Mouse (Mus musculus) spleen, adult 2 months (tissue): ENCODE data around the gene Sh3bgrl2. TPM values are rescaled to one million over a fixed set of nuclear protein-coding genes. Genes with fewer than 3 reads are reported as not detected.

ENCODE experiments used
- DNase-seq, 2 experiments: peaks; one replicate each; pipeline versions ENCODE4 v3.0.0 to v3.0.0-alpha.2; 2012 to 2021; ENCODE audit warnings: low spot score in 2 of 2, low read depth in 1 of 2
- H3K27ac ChIP-seq: fragments of 200-500 bp; 2 replicates; pipeline ENCODE4 v1.5.1; 2012; ENCODE audit warnings: low read length, inconsistent platforms; ENCODE audit not compliant: insufficient read depth
- H3K27me3 ChIP-seq: fragments of 200-500 bp; 2 replicates; pipeline ENCODE4 v1.6.1; 2012; ENCODE audit warnings: mild to moderate bottlenecking, moderate library complexity, low read length, inconsistent platforms; ENCODE audit not compliant: control insufficient read depth, insufficient read depth
- H3K36me3 ChIP-seq: fragments of 200-500 bp; 2 replicates; pipeline ENCODE4 v1.6.1; 2012; ENCODE audit warnings: mild to moderate bottlenecking, low read length, inconsistent platforms; ENCODE audit not compliant: control insufficient read depth, insufficient read depth
- H3K4me1 ChIP-seq: fragments of 200-500 bp; 2 replicates; pipeline ENCODE4 v1.6.1; 2011; ENCODE audit warnings: inconsistent platforms; ENCODE audit not compliant: control insufficient read depth, insufficient read depth, insufficient read length
- H3K4me3 ChIP-seq: fragments of 200-500 bp; 2 replicates; pipeline ENCODE4 v1.5.1; 2011; ENCODE audit warnings: mild to moderate bottlenecking, inconsistent platforms; ENCODE audit not compliant: insufficient read depth, insufficient read length; ENCODE audit errors: extremely low read depth
- CTCF ChIP-seq: fragments of 200-500 bp; IDR thresholded peaks from 2 replicates; pipeline ENCODE4 v1.5.1; 2011; ENCODE audit warnings: mild to moderate bottlenecking, inconsistent platforms; ENCODE audit not compliant: insufficient read depth, insufficient read length, insufficient replicate concordance; ENCODE audit errors: extremely low read depth
- POLR2A ChIP-seq: fragments of 200-500 bp; IDR thresholded peaks from 2 replicates; pipeline ENCODE4 v1.6.1; 2011; ENCODE audit warnings: low read depth, low read length, inconsistent platforms
- WGBS: fragments of 180-500 bp; shearing (Covaris S2); methylation state at CpG from one replicate; pipeline ENCODE4 v1.1.7; 2018; 5-methylcytosine and 5-hydroxymethylcytosine counted together
- polyA plus RNA-seq: library from polyadenylated mRNA; depleted of rRNA; stranded (reverse); fragments of >200 nt; gene quantifications from 2 replicates; pipeline ENCODE4 v1.2.3, GENCODE M21; 2012

Gene Sh3bgrl2
- polyA plus RNA-seq, 1 experiment: 2.8 TPM

DNA sequence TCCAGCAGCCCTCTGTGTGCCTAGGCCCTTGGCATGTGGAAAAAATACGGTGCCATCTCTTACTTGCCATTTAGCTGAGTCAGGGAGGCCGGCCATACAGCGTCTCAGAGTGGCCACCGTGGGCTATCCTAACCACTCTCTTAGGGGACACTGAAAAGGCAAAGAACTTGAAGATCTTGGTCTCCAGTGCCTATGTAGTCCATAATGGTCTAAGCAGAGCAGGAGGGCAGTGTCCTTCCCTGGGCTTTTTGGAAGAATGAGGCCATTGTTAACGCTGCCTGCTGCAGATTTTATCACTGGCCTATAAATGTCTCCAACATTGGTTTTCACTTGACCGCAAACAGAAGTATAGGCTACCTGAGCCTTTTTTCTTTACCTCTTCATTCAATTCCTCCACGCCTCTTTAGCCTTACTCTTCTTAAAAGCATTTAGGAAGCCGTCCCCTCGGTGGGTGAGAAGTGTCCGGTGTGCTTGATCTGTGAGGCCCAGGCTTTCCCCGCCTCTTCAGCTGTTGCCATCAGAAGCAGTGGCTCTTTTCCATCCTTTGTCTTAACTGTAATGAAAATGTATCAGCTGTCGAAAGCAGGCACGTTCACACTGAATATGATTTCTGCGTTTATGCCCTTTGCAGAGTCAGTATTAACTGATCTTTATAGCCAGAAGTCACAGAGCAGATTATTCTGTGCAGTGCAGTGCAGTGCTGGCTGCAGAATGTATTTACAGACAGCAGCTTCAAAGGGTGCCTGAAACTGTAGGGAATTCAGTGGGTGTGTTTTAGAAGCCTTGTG is 41.7 kb downstream of the Sh3bgrl2 start:
- H3K36me3 ChIP-seq: no peaks in the 10 kb centered on the region
- 88% methylated on average over 14 of the region's 14 CpGs for WGBS

DNA sequence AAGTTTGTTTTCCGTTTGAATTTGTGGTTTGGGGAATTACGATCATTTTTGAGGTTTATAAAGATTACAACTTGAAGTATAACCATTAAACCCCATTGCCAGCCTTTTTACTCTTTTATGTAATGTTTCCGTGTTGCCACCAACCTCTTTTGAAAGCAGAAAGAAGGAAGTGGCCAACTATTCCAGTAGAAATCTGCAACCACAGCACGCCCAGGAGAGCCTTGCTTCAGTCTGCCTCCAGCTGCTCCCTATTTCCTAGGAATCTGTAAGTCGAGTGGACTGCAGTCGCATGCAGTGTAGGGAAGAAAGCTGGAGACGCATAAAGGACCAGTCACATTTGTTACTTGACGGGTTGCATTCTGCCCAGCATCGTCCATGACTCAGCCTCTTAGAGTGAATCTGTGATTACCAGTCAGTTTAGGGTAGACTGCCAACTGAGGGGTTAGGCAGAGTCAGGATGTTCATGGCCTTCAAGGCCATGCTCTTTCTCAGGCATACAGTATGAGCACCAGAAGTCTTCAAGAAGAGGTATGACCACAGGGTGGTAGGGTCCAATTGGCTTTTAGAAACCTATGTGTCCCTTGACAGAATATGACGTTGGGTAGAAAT is 43.8 kb downstream of the Sh3bgrl2 start:
- H3K36me3 ChIP-seq: no peaks in the 10 kb centered on the region

More for the DNA sequence above, 41.7 kb downstream of the Sh3bgrl2 start:
- no peak overlapping the region for H3K4me3 ChIP-seq
- TF ChIP-seq POLR2A (no peak), CTCF (no peak)
- H3K4me1 ChIP-seq: no peaks in the 10 kb centered on the region
- no peak for DNase-seq
- no peaks in the 10 kb centered on the region for H3K27me3 ChIP-seq
- no peak overlapping the region for H3K27ac ChIP-seq

DNA sequence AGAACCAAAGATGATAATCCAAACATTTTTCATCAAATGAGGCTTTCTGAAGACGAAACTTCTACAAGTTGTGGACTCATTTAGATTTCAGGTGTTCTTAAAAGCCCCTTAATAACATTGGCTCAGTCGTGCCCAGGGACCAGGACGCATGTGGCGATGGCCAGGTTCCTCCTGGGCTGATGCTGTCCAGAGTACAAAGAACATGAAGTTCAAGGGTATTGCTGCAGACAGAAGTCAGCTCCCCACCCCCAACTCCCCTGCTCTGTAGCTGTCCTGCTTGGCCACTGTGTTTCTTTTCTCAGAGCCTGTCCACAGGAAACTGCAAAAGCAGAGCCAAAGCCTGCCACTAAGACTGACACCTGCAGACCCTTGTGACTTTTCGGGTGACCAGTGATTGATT is 45.7 kb downstream of the Sh3bgrl2 start:
- H3K36me3 ChIP-seq: no peaks in the 10 kb centered on the region
- WGBS: 83% methylated on average over 5 of the region's 5 CpGs
- H3K4me1 ChIP-seq: no peaks in the 10 kb centered on the region
- H3K27ac ChIP-seq: no peak overlapping the region
- H3K27me3 ChIP-seq: no peaks in the 10 kb centered on the region
- no peak overlapping the region for H3K4me3 ChIP-seq
- TF ChIP-seq POLR2A (no peak), CTCF (no peak)
- DNase-seq: no peak

More for the DNA sequence above, 43.8 kb downstream of the Sh3bgrl2 start:
- H3K27me3 ChIP-seq: no peaks in the 10 kb centered on the region
- H3K27ac ChIP-seq: no peak overlapping the region
- no peak for DNase-seq
- H3K4me3 ChIP-seq: no peak overlapping the region
- 72% methylated on average over 10 of the region's 10 CpGs for WGBS
- TF ChIP-seq CTCF (no peak), POLR2A (no peak)
- no peaks in the 10 kb centered on the region for H3K4me1 ChIP-seq

DNA sequence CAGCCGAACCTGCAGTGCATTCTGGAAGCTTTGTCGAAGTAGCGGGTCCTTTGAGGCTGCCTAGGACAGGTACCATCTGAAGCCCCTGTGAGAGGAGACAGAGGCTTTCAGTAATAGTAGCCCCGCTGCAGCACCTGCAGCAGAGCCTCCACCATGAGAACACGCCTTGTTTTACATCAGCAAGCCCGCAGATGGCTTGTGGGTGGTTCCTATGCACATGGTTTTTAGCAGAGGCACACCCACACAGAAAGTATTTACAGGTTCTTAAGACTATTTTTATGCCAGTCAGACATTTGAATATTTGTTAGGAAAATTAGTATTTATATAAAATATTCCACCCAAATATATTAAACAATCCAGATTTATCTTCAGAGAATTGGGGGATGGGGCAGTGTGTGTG is 48.0 kb downstream of the Sh3bgrl2 start:
- 79% methylated on average over 6 of the region's 6 CpGs for WGBS
- H3K4me3 ChIP-seq: no peak overlapping the region

DNA sequence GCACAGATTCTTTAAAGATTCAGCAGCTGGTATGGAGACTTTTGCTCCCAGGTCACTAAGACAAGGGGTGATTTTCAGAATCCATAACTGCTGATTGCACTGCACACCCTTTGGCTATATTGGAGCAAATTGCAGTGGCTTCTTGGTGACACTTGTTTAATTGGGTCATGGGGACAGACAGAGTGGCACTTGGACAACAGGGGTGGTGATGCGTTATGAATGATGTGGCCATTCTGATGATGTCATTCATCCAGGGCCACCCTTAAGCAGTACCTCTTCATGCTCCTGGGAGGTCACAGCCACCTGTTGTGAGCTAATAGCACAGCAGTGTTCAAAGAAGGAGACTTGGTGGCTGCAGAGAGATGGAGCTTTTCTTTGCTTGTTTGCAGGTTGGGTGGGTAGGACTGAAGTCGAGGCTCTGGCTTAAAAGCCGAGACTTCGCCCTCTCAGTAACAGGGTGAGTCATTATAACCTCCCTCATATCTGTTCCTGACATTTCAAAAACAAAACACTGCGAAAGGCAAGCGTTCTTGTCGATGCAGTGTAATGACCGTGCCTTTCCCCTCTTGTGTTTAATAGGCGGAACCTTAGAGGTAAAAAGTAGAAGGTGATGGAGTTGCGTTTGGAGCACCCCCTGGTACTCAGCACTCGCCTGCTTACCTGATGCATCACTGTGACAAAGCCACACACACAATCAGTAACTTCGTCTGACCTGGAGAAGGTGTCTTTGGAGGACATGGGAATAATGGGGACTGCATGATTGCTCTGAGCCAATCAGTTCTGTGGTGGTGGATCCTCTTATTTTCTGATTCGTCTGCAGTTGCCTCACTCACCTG is 48.7 kb downstream of the Sh3bgrl2 start:
- H3K27ac ChIP-seq: no peak overlapping the region
- H3K27me3 ChIP-seq: no peaks in the 10 kb centered on the region
- 90% methylated on average over 13 of the region's 13 CpGs for WGBS
- no peaks in the 10 kb centered on the region for H3K36me3 ChIP-seq
- TF ChIP-seq POLR2A (no peak), CTCF (no peak)
- H3K4me1 ChIP-seq: no peaks in the 10 kb centered on the region
- DNase-seq: no peak
- H3K4me3 ChIP-seq: no peak overlapping the region

More for the DNA sequence above, 48.0 kb downstream of the Sh3bgrl2 start:
- H3K27ac ChIP-seq: no peak overlapping the region
- H3K36me3 ChIP-seq: no peaks in the 10 kb centered on the region
- no peaks in the 10 kb centered on the region for H3K27me3 ChIP-seq
- no peak for TF ChIP-seq POLR2A
- no peak for TF ChIP-seq CTCF
- no peak for DNase-seq
- no peaks in the 10 kb centered on the region for H3K4me1 ChIP-seq

DNA sequence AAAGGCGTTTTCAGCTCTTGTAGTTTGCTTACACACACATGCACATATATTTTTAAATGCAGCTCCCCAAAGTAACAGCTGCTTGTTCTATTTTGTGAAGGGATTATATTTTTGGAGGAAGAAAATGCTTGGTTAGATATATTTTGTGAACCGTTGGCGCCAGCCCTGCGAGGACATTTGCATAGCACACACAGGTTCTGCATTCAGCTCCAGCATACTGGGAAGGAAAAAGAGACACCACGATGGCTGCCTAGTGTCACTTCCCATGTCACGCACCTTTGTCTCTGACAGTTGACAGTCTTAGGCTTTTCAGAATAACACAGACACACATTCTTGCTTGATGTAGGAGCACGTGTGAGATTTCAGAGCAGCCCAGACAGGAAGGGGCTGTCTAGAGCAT is 49.9 kb downstream of the Sh3bgrl2 start:
- WGBS: 65% methylated on average over 7 of the region's 7 CpGs
- Histone ChIP-seq H3K27me3 (no peaks in the 10 kb centered on the region), H3K4me3 (no peak overlapping the region), H3K36me3 (no peaks in the 10 kb centered on the region), H3K27ac (no peak overlapping the region), H3K4me1 (no peaks in the 10 kb centered on the region)
- TF ChIP-seq POLR2A (no peak), CTCF (no peak)
- DNase-seq: no peak
